Mouse (Mus musculus) thymus, adult 2 months (tissue): Measurements from ENCODE around the gene Cdk14. TPM values are rescaled to one million over a fixed set of nuclear protein-coding genes. Genes with fewer than 3 reads are reported as not detected.

Experiments
- DNase-seq: peaks from one replicate; pipeline ENCODE4 v3.0.0; 2021
- H3K27ac ChIP-seq: fragments of 200-500 bp; 2 replicates; pipeline ENCODE4 v1.5.1; 2012; ENCODE audit warnings: low read length, control low read depth; ENCODE audit not compliant: control insufficient read depth, insufficient read depth
- H3K27me3 ChIP-seq: fragments of 200-500 bp; 2 replicates; pipeline ENCODE4 v1.6.1; 2012; ENCODE audit warnings: mild to moderate bottlenecking, low read length, moderate library complexity, mixed read lengths; ENCODE audit not compliant: control insufficient read depth, insufficient read depth
- H3K36me3 ChIP-seq: fragments of 200-500 bp; 2 replicates; pipeline ENCODE4 v1.6.1; 2012; ENCODE audit warnings: mild to moderate bottlenecking, low read length, moderate library complexity; ENCODE audit not compliant: control insufficient read depth, insufficient read depth
- H3K4me1 ChIP-seq: fragments of 200-500 bp; replicated peaks from 2 replicates; pipeline ENCODE4 v1.6.1; 2012; ENCODE audit warnings: low read length; ENCODE audit not compliant: control insufficient read depth, insufficient read depth
- H3K4me3 ChIP-seq: fragments of 200-500 bp; 2 replicates; pipeline ENCODE4 v1.5.1; 2012; ENCODE audit warnings: mild to moderate bottlenecking, low read length, control low read depth, moderate library complexity; ENCODE audit not compliant: control insufficient read depth, insufficient read depth
- CTCF ChIP-seq: fragments of 200-500 bp; IDR thresholded peaks from 2 replicates; pipeline ENCODE4 v1.5.1; 2012; ENCODE audit warnings: mild to moderate bottlenecking, control low read depth, low read length, moderate library complexity, borderline replicate concordance; ENCODE audit not compliant: control insufficient read depth, poor library complexity, insufficient read depth; ENCODE audit errors: extremely low read depth
- POLR2A ChIP-seq: fragments of 200-500 bp; IDR thresholded peaks from 2 replicates; pipeline ENCODE4 v1.6.1; 2012; ENCODE audit warnings: mild to moderate bottlenecking, low read length, control low read depth, moderate library complexity; ENCODE audit not compliant: control insufficient read depth, poor library complexity, insufficient read depth; ENCODE audit errors: extremely low read depth
- WGBS: fragments of 180-500 bp; shearing (Covaris S2); methylation state at CpG from one replicate; pipeline ENCODE4 v1.1.7; 2018; 5-methylcytosine and 5-hydroxymethylcytosine counted together
- polyA plus RNA-seq: library from polyadenylated mRNA; depleted of rRNA; stranded (reverse); fragments of >200 nt; gene quantifications from 2 replicates; pipeline ENCODE4 v1.2.3, GENCODE M21; 2012

The Cdk14 gene
- polyA plus RNA-seq, 1 experiment: 0.90 TPM

GRCm38 (mm10) chr5:4934491-4934890, 485.6 kb downstream of the Cdk14 start:
- Histone ChIP-seq H3K4me3 (no peak overlapping the region), H3K36me3 (no peaks in the 10 kb centered on the region), H3K27ac (no peak overlapping the region), H3K27me3 (no peaks in the 10 kb centered on the region), H3K4me1 (no peaks in the 10 kb centered on the region)
- 91% methylated on average over 6 of the region's 6 CpGs for WGBS
- DNase-seq: no peak
- TF ChIP-seq POLR2A: no peak
- no peak for TF ChIP-seq CTCF

DNA sequence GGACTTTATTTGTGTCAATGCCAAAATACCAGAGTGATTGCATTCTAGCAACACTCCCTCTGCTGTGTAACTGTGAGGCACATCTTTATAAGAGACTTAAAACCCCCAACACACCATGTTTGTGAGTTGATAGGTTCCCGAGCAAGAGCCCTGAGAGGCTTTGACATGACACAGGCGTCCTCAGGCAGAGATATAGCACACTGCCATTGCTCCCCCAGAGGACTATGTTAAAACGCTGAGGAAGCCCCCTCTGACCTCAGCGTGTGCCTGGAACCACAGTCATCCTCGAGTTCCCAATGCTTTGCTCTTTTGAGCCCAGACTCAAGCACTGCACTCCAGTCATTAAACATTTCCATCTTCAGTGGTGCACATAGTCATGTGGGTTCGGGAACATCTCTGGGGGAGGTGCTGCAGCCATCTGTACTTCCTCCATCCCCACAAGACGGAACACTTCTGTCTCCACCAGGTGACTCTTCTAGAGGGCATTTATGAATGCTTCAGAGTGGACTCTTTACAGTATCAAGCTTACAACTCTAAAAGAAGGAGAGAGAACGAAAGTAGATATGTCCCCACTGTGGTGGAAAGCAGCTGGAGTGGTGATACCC, 488.5 kb downstream of the Cdk14 start:
- Histone ChIP-seq H3K4me1 (no peaks in the 10 kb centered on the region), H3K36me3 (no peaks in the 10 kb centered on the region), H3K27me3 (no peaks in the 10 kb centered on the region), H3K4me3 (no peak overlapping the region), H3K27ac (no peak overlapping the region)
- 75% methylated on average over 8 of the region's 8 CpGs for WGBS
- TF ChIP-seq CTCF (no peak), POLR2A (no peak)
- no peak for DNase-seq

GRCm38 (mm10) chr5:4929628-4930027, 490.5 kb downstream of the Cdk14 start:
- Histone ChIP-seq H3K4me3 (no peak overlapping the region), H3K27me3 (no peaks in the 10 kb centered on the region), H3K27ac (no peak overlapping the region), H3K36me3 (no peaks in the 10 kb centered on the region), H3K4me1 (no peaks in the 10 kb centered on the region)
- no peak for DNase-seq
- WGBS: 94% methylated on average over 3 of the region's 3 CpGs
- no peak for TF ChIP-seq CTCF
- no peak for TF ChIP-seq POLR2A

DNA sequence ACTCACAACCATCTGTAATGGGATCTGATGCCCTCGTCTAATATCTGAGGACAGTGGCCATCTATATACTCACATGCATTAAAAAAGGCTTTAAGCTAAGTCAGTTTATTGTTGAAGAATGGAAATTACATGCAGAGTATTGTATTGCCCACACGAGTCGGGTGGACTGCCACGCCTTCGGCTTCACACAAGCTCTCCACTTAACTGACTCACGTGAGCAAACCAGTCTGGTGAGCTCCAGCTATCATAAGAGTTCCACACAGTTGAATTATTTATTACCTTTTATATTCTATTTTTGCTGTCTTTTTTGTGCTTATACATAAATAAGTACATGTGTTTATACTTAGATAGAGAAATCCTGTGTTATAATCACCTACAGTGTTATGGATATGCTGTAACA, 495.2 kb downstream of the Cdk14 start:
- Histone ChIP-seq H3K27me3 (no peaks in the 10 kb centered on the region), H3K27ac (no peak overlapping the region), H3K4me3 (no peak overlapping the region), H3K36me3 (no peaks in the 10 kb centered on the region), H3K4me1 (no peaks in the 10 kb centered on the region)
- no peak for TF ChIP-seq CTCF
- no peak for TF ChIP-seq POLR2A
- 96% methylated on average over 6 of the region's 6 CpGs for WGBS
- DNase-seq: no peak

GRCm38 (mm10) chr5:4918376-4918775, 501.7 kb downstream of the Cdk14 start:
- WGBS: 20% methylated on average over 6 of the region's 6 CpGs
- Histone ChIP-seq H3K4me1 (no peaks in the 10 kb centered on the region), H3K27ac (no peak overlapping the region), H3K36me3 (no peaks in the 10 kb centered on the region), H3K4me3 (no peak overlapping the region), H3K27me3 (no peaks in the 10 kb centered on the region)
- DNase-seq: peak; percentile 27
- TF ChIP-seq POLR2A (no peak), CTCF (no peak)

GRCm38 (mm10) chr5:4917743-4918142, 502.4 kb downstream of the Cdk14 start:
- TF ChIP-seq POLR2A: no peak
- no peak for TF ChIP-seq CTCF
- H3K27me3 ChIP-seq: no peaks in the 10 kb centered on the region
- no peak for DNase-seq
- H3K4me3 ChIP-seq: no peak overlapping the region
- WGBS: 89% methylated on average over 7 of the region's 7 CpGs
- no peaks in the 10 kb centered on the region for H3K36me3 ChIP-seq
- no peaks in the 10 kb centered on the region for H3K4me1 ChIP-seq
- no peak overlapping the region for H3K27ac ChIP-seq

DNA sequence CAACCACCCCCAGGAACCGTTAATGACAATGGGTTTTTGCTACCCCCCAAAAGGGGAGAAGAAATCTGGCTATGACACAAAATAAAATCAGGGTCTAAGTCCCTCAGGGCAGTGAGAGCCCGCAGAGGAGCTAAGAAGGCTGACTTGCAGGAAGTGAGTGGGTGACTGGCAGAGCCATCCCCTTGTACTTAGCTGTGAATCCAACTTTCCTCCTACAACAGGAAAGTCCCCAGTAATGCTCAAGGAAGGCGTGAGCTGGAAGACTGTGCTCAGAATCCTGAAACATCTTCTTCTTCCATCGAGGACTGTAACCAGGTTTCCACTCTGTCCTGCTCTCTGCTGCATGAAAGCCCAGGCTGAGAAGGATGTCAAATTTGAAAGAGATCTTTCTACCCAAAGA, 502.8 kb downstream of the Cdk14 start:
- no peak for DNase-seq
- Histone ChIP-seq H3K36me3 (no peaks in the 10 kb centered on the region), H3K27me3 (no peaks in the 10 kb centered on the region), H3K4me1 (no peaks in the 10 kb centered on the region), H3K27ac (no peak overlapping the region), H3K4me3 (no peak overlapping the region)
- TF ChIP-seq CTCF (no peak), POLR2A (no peak)
- 78% methylated on average over 4 of the region's 4 CpGs for WGBS
